Mouse (Mus musculus) limb, embryonic 14.5 days (tissue): ENCODE measurements around the gene Vwa7. TPM values are rescaled to one million over a fixed set of nuclear protein-coding genes. Genes with fewer than 3 reads are reported as not detected.
A peak's percentile ranks its signal among the peaks of the same experiment; 100 is the strongest.

ENCODE experiments used
- ATAC-seq: fragments of 200-750 bp; cut with Nextera tagmentation; 2 replicates; pipeline ENCODE4 v1.8.0; 2017; ENCODE audit warnings: low read depth, moderate number of reproducible peaks, moderate TSS enrichment; ENCODE audit not compliant: low FRiP score
- DNase-seq: peaks from one replicate; pipeline ENCODE4 v3.0.0-alpha.2; 2015; ENCODE audit warnings: low spot score
- H3K27ac ChIP-seq: fragments of 300-500 bp; sonication (generic); replicated peaks from 2 replicates; pipeline ENCODE4 v1.5.1; 2014; ENCODE audit warnings: low read depth, mild to moderate bottlenecking, low read length, moderate library complexity, mixed read lengths
- H3K27me3 ChIP-seq: fragments of 300-500 bp; sonication (generic); 2 replicates; pipeline ENCODE4 v1.6.1; 2014; ENCODE audit warnings: low read length, mixed read lengths; ENCODE audit not compliant: control insufficient read depth, insufficient read depth
- H3K36me3 ChIP-seq: fragments of 300-500 bp; sonication (generic); 2 replicates; pipeline ENCODE4 v1.6.1; 2014; ENCODE audit warnings: mild to moderate bottlenecking, low read length, moderate library complexity, mixed read lengths; ENCODE audit not compliant: control insufficient read depth, insufficient read depth
- H3K4me1 ChIP-seq: fragments of 300-500 bp; sonication (generic); 2 replicates; pipeline ENCODE4 v1.6.1; 2014; ENCODE audit warnings: antibody characterized with exemption, low read length, mixed read lengths; ENCODE audit not compliant: control insufficient read depth, insufficient read depth
- H3K4me2 ChIP-seq: fragments of 300-500 bp; sonication (generic); replicated peaks from 2 replicates; pipeline ENCODE4 v1.6.1; 2014; ENCODE audit warnings: low read depth, mild to moderate bottlenecking, low read length, moderate library complexity; ENCODE audit not compliant: severe bottlenecking
- H3K4me3 ChIP-seq: fragments of 300-500 bp; sonication (generic); replicated peaks from 2 replicates; pipeline ENCODE4 v1.5.1; 2014; ENCODE audit warnings: low read length
- H3K9ac ChIP-seq: fragments of 300-500 bp; sonication (generic); 2 replicates; pipeline ENCODE4 v1.6.1; 2014; ENCODE audit warnings: mild to moderate bottlenecking, low read depth, low read length, moderate library complexity; ENCODE audit not compliant: severe bottlenecking
- H3K9me3 ChIP-seq: fragments of 300-500 bp; sonication (generic); 2 replicates; pipeline ENCODE4 v1.6.1; 2016; ENCODE audit warnings: low read length; ENCODE audit not compliant: control insufficient read depth
- POLR2A ChIP-seq: fragments of 200-500 bp; IDR thresholded peaks from 2 replicates; pipeline ENCODE4 v1.8.0; 2012; ENCODE audit warnings: inconsistent platforms, mild to moderate bottlenecking, moderate library complexity, borderline replicate concordance; ENCODE audit not compliant: insufficient read depth, insufficient read length; ENCODE audit errors: extremely low read depth
- WGBS: fragments of 180-500 bp; shearing (Covaris S2); extraction: QIAGEN DNeasy Blood & Tissue Kit; methylation state at CpG from one replicate; pipeline ENCODE4 v1.1.7; 2014; 5-methylcytosine and 5-hydroxymethylcytosine counted together
- polyA plus RNA-seq, 2 experiments: library from polyadenylated mRNA; depleted of rRNA in 1 of 2; stranded (reverse) in 1 of 2; unstranded in 1 of 2; fragments of >200 nt; fragmentation: Nextera tagmentation in 1 of 2; extraction: Ambion mirVana in 1 of 2; gene quantifications; 2 replicates each; pipeline versions ENCODE4 v1.2.1 to v1.2.3; 2012 to 2014

The Vwa7 gene
- polyA plus RNA-seq, 2 experiments: 0.15 to 0.64 TPM

GRCm38 (mm10) chr17:35023221-35023620, 6.8 kb downstream of the Vwa7 start:
- Histone ChIP-seq H3K9me3 (no peaks in the 10 kb centered on the region), H3K4me1 (peaks cover 18% of the 10 kb centered on the region), H3K4me2 (no peak overlapping the region), H3K9ac (no peak overlapping the region), H3K4me3 (no peak overlapping the region), H3K27me3 (no peaks in the 10 kb centered on the region), H3K27ac (no peak overlapping the region), H3K36me3 (no peaks in the 10 kb centered on the region)
- WGBS: 77% methylated on average over 5 of the region's 5 CpGs
- TF ChIP-seq POLR2A: no peak
- ATAC-seq: no peak
- DNase-seq: no peak

GRCm38 (mm10) chr17:35023756-35024155, 7.4 kb downstream of the Vwa7 start:
- no peaks in the 10 kb centered on the region for H3K36me3 ChIP-seq
- peaks cover 18% of the 10 kb centered on the region for H3K4me1 ChIP-seq
- 69% methylated on average over 4 of the region's 4 CpGs for WGBS
- H3K9ac ChIP-seq: no peak overlapping the region
- no peak overlapping the region for H3K4me3 ChIP-seq
- no peak overlapping the region for H3K4me2 ChIP-seq
- no peak for DNase-seq
- no peak for ATAC-seq
- no peaks in the 10 kb centered on the region for H3K27me3 ChIP-seq
- no peak overlapping the region for H3K27ac ChIP-seq
- no peaks in the 10 kb centered on the region for H3K9me3 ChIP-seq
- TF ChIP-seq POLR2A: no peak

GRCm38 (mm10) chr17:35024261-35024660, 7.9 kb downstream of the Vwa7 start:
- peaks cover 18% of the 10 kb centered on the region for H3K4me1 ChIP-seq
- no peaks in the 10 kb centered on the region for H3K9me3 ChIP-seq
- H3K9ac ChIP-seq: no peak overlapping the region
- TF ChIP-seq POLR2A: no peak
- DNase-seq: no peak
- H3K27me3 ChIP-seq: no peaks in the 10 kb centered on the region
- no peak for ATAC-seq
- H3K27ac ChIP-seq: no peak overlapping the region
- no peak overlapping the region for H3K4me2 ChIP-seq
- H3K36me3 ChIP-seq: no peaks in the 10 kb centered on the region
- H3K4me3 ChIP-seq: no peak overlapping the region
- WGBS: 66% methylated on average over 13 of the region's 13 CpGs

- no peak for TF ChIP-seq POLR2A
- no peak for DNase-seq
- Histone ChIP-seq H3K27ac (no peak overlapping the region), H3K36me3 (no peaks in the 10 kb centered on the region), H3K4me1 (peaks cover 18% of the 10 kb centered on the region), H3K27me3 (no peaks in the 10 kb centered on the region), H3K4me2 (no peak overlapping the region), H3K4me3 (no peak overlapping the region), H3K9ac (no peak overlapping the region), H3K9me3 (no peaks in the 10 kb centered on the region)
- WGBS: 85% methylated on average over 3 of the region's 10 CpGs
- ATAC-seq: no peak
Observed at GRCm38 (mm10) chr17:35024691-35025488, 8.5 kb downstream of the Vwa7 start.

- H3K4me1 ChIP-seq: peaks cover 18% of the 10 kb centered on the region
- no peak for TF ChIP-seq POLR2A
- H3K4me3 ChIP-seq: no peak overlapping the region
- no peaks in the 10 kb centered on the region for H3K27me3 ChIP-seq
- DNase-seq (no peak), ATAC-seq (no peak)
- H3K9me3 ChIP-seq: no peaks in the 10 kb centered on the region
- no peaks in the 10 kb centered on the region for H3K36me3 ChIP-seq
- no peak overlapping the region for H3K27ac ChIP-seq
- WGBS: 76% methylated on average over 5 of the region's 5 CpGs
- H3K4me2 ChIP-seq: 0 out of 2 replicates have a peak overlapping the region, but pooled peaks have one; percentile 3
- H3K9ac ChIP-seq: no peak overlapping the region; the same call in 1 of the 2 replicates
Observed at GRCm38 (mm10) chr17:35026206-35026605, 9.8 kb downstream of the Vwa7 start.
